Mouse (Mus musculus) urinary bladder, postnatal 14 days (tissue): ENCODE results near the gene Abca1.

Experiments used
- DNase-seq: peaks from one replicate; pipeline ENCODE4 v3.0.0; 2021; ENCODE audit warnings: low spot score

The Abca1 gene

GRCm38 (mm10) chr4:53009871-53010270, 149.8 kb downstream of the Abca1 start:
- DNase-seq, result no peak

- DNase-seq, result no peak
Measured at GRCm38 (mm10) chr4:53009183-53009582, 150.5 kb downstream of the Abca1 start.

GRCm38 (mm10) chr4:53000154-53000553, 159.5 kb downstream of the Abca1 start:
- DNase-seq, result no peak

DNA sequence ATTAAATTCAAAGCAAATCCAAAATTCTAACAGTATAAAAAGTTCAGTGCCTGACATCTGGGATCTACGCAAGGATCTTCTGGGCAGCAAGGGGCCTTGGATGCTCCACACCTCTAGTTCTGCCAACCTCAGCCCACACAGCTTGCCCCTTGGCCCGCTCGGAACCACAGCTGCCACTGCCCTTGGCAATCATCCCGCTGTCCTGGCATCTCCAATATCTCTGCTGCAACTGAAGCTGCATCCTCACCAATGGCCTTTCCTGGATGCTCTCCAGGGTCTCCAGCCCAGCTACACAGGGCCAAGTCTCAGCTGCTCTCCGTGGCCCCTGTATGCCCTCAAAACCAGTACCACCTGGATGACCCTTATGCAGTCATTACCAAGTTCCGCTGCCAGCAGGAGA, 160.2 kb downstream of the Abca1 start:
- DNase-seq, result no peak

DNA sequence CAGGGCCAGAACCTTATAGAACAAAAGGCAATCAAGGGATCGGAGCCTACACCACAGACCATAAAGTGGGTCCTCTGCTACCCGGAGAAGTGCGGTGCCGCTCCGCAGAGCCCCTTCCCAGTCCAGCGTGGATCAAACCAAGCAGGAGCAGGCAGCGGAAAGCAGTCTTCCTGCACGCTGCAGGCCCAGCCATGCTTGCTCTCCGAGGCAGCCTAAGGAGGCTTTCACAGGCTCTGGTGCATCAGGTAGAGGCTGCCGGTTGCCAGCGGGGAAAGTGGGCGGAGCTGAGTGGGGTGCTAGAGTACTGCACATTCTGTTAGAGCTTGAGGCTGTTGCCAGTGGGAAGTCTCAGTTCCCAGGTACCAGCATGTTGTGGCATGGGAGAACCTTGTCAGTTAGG, 170.4 kb downstream of the Abca1 start, which contains the start of gene Nipsnap3a:
Gene Nipsnap3a (plus strand): TSS at position 25 of the 400 bp plus-strand sequence.
- DNase-seq, result no peak

DNA sequence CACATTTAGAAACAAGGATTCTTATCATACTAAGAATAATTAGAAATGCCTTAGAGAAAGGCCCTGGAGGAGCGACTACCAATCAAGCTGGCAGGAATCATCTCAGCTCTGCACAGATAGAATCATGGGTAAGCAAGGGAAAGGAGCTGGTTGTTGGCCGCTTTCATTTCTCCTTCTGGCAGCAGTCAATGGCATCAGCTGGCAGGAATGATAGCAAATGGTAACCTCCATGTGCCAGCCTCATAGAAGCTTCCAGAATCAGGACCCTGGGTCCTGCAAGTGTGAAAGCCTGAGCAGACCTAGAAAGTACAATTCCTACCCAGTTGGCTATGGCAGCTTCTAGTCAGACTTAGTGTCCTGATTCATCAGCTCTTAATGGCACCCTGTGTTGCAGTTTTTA, 173.4 kb downstream of the Abca1 start:
- no peak for DNase-seq

GRCm38 (mm10) chr4:52985216-52985615, 174.5 kb downstream of the Abca1 start:
- no peak for DNase-seq
